Mouse (Mus musculus) liver, embryonic 14.5 days (tissue): ENCODE results near the gene Olfm1.

Experiments used
- CTCF ChIP-seq: IDR thresholded peaks from 2 replicates; pipeline ENCODE4 v1.5.1; 2016; ENCODE audit warnings: antibody characterized with exemption, low read depth, control low read depth
- EP300 ChIP-seq: IDR thresholded peaks from 2 replicates; pipeline ENCODE4 v1.6.1; 2016; ENCODE audit warnings: antibody characterized with exemption, low read depth

DNA sequence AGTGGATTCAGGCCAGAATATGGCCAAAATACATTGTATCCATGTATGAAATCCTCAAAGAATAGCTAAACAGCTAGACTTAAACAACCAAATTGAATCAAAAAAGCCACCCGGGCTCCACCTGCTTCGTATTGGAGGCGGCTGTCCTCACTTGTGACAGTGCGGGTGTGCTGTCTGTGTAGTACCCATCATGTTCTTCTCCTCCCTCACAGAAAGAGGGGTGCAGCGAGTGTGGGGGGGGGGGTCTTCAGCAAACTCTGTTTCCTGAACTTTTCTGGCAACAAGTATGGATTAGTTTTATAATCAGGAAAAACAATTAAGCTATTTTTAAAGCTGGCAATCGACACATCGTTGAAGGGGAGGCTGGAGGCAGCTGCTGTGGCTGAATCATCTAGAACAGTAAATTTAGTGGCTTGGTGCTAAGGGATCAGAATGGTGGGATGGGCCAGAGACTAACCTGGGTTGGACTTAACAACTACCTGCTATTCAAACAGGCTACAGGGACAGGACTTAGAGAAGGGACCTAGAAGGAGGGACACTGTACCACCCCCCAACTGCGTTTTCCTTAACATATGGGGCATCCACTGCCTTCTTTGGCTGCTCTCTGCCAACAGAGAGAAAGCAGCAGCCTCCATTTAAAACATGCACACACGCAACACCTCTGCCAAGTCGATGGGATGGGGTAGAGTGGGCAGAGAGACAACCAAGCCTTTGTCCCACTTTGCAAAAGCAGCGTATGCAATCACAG, 79.6 kb downstream of the Olfm1 start:
- TF ChIP-seq CTCF = no peak
- TF ChIP-seq EP300 = no peak
